Mouse (Mus musculus) embryonic facial prominence, embryonic 11.5 days (tissue): ENCODE measurements around the gene Cdkn2aipnl. TPM values are rescaled to one million over a fixed set of nuclear protein-coding genes. Genes with fewer than 3 reads are reported as not detected.

ENCODE experiments used
- ATAC-seq: fragments of 200-750 bp; cut with Nextera tagmentation; replicated peaks from 2 replicates; pipeline ENCODE4 v1.8.0; 2017; ENCODE audit warnings: low read depth; ENCODE audit not compliant: insufficient number of reproducible peaks, low FRiP score, low TSS enrichment
- DNase-seq: peaks from one replicate; pipeline ENCODE4 v3.0.0-alpha.2; 2015; ENCODE audit warnings: low spot score
- H3K27ac ChIP-seq: fragments of 300-500 bp; sonication (generic); replicated peaks from 2 replicates; pipeline ENCODE4 v1.5.1; 2014; ENCODE audit warnings: mild to moderate bottlenecking, low read depth, low read length, control low read depth
- H3K27me3 ChIP-seq: fragments of 300-500 bp; sonication (generic); 2 replicates; pipeline ENCODE4 v1.6.1; 2014; ENCODE audit warnings: mild to moderate bottlenecking, low read length, moderate library complexity, mixed read lengths; ENCODE audit not compliant: control insufficient read depth, insufficient read depth
- H3K36me3 ChIP-seq: fragments of 300-500 bp; sonication (generic); replicated peaks from 2 replicates; pipeline ENCODE4 v1.6.1; 2014; ENCODE audit warnings: low read depth, mild to moderate bottlenecking, low read length, moderate library complexity, mixed read lengths; ENCODE audit not compliant: control insufficient read depth, insufficient read depth
- H3K4me1 ChIP-seq: fragments of 300-500 bp; sonication (generic); 2 replicates; pipeline ENCODE4 v1.6.1; 2014; ENCODE audit warnings: low read length, mixed read lengths; ENCODE audit not compliant: control insufficient read depth, insufficient read depth
- H3K4me2 ChIP-seq: fragments of 300-500 bp; sonication (generic); 2 replicates; pipeline ENCODE4 v1.6.1; 2014; ENCODE audit warnings: low read depth, mild to moderate bottlenecking, control low read depth, low read length, moderate library complexity
- H3K4me3 ChIP-seq: fragments of 300-500 bp; sonication (generic); 2 replicates; pipeline ENCODE4 v1.5.1; 2014; ENCODE audit warnings: low read depth, low read length, control low read depth
- H3K9ac ChIP-seq: fragments of 300-500 bp; sonication (generic); replicated peaks from 2 replicates; pipeline ENCODE4 v1.6.1; 2014; ENCODE audit warnings: mild to moderate bottlenecking, control low read depth, low read length
- H3K9me3 ChIP-seq: fragments of 300-500 bp; sonication (generic); replicated peaks from 2 replicates; pipeline ENCODE4 v1.6.1; 2016; ENCODE audit warnings: mild to moderate bottlenecking, low read length, inconsistent platforms, mixed read lengths; ENCODE audit not compliant: control insufficient read depth
- WGBS: fragments of 180-500 bp; shearing (Covaris S2); extraction: QIAGEN DNeasy Blood & Tissue Kit; methylation state at CpG from one replicate; pipeline ENCODE4 v1.1.7; 2014; 5-methylcytosine and 5-hydroxymethylcytosine counted together
- polyA plus RNA-seq: library from polyadenylated mRNA; unstranded; fragments of >200 nt; fragmentation: Nextera tagmentation; extraction: Ambion mirVana; gene quantifications from 2 replicates; pipeline ENCODE4 v1.2.1, GENCODE M21; 2014

Cdkn2aipnl gene
- polyA plus RNA-seq, 1 experiment from 2014 or later = 142 TPM

- Histone ChIP-seq H3K36me3 (no peaks in the 10 kb centered on the region), H3K4me2 (no peak overlapping the region), H3K9ac (no peak overlapping the region), H3K4me1 (no peaks in the 10 kb centered on the region), H3K27me3 (no peaks in the 10 kb centered on the region), H3K27ac (no peak overlapping the region), H3K4me3 (no peak overlapping the region), H3K9me3 (no peaks in the 10 kb centered on the region)
- DNase-seq = no peak
- ATAC-seq = no peak
- WGBS = 81% methylated on average over 1 of the region's 1 CpGs
Observed at GRCm38 (mm10) chr11:51931138-51931537, 36.3 kb upstream of the Cdkn2aipnl start.

GRCm38 (mm10) chr11:51931790-51932189 is 35.7 kb upstream of the Cdkn2aipnl start:
- 85% methylated on average over 9 of the region's 9 CpGs for WGBS
- no peak overlapping the region for H3K9ac ChIP-seq
- no peaks in the 10 kb centered on the region for H3K27me3 ChIP-seq
- no peak overlapping the region for H3K4me2 ChIP-seq
- no peak overlapping the region for H3K27ac ChIP-seq
- ATAC-seq = no peak
- no peak overlapping the region for H3K4me3 ChIP-seq
- no peaks in the 10 kb centered on the region for H3K36me3 ChIP-seq
- H3K4me1 ChIP-seq = no peaks in the 10 kb centered on the region
- no peak for DNase-seq
- H3K9me3 ChIP-seq = no peaks in the 10 kb centered on the region

GRCm38 (mm10) chr11:51934230-51934629 is 33.2 kb upstream of the Cdkn2aipnl start:
- no peak overlapping the region for H3K9ac ChIP-seq
- no peaks in the 10 kb centered on the region for H3K9me3 ChIP-seq
- no peak overlapping the region for H3K27ac ChIP-seq
- no peak for ATAC-seq
- no peak overlapping the region for H3K4me3 ChIP-seq
- no peaks in the 10 kb centered on the region for H3K4me1 ChIP-seq
- no peaks in the 10 kb centered on the region for H3K36me3 ChIP-seq
- no peaks in the 10 kb centered on the region for H3K27me3 ChIP-seq
- H3K4me2 ChIP-seq = no peak overlapping the region
- no peak for DNase-seq
- WGBS = 86% methylated on average over 3 of the region's 3 CpGs

- DNase-seq (no peak), ATAC-seq (no peak)
- H3K27me3 ChIP-seq = no peaks in the 10 kb centered on the region
- no peaks in the 10 kb centered on the region for H3K4me1 ChIP-seq
- WGBS = 56% methylated on average over 5 of the region's 5 CpGs
- H3K4me2 ChIP-seq = no peak overlapping the region
- H3K9me3 ChIP-seq = no peaks in the 10 kb centered on the region
- H3K27ac ChIP-seq = no peak overlapping the region
- H3K36me3 ChIP-seq = no peaks in the 10 kb centered on the region
- H3K4me3 ChIP-seq = no peak overlapping the region
- no peak overlapping the region for H3K9ac ChIP-seq
Observed at GRCm38 (mm10) chr11:51935636-51936434, 31.6 kb upstream of the Cdkn2aipnl start.

GRCm38 (mm10) chr11:51937361-51937781 is 30.1 kb upstream of the Cdkn2aipnl start:
- Histone ChIP-seq H3K4me1 (no peaks in the 10 kb centered on the region), H3K9ac (no peak overlapping the region), H3K4me3 (no peak overlapping the region), H3K27ac (no peak overlapping the region), H3K9me3 (no peaks in the 10 kb centered on the region), H3K27me3 (no peaks in the 10 kb centered on the region), H3K4me2 (no peak overlapping the region), H3K36me3 (no peaks in the 10 kb centered on the region)
- WGBS = 69% methylated on average over 6 of the region's 6 CpGs
- DNase-seq (no peak), ATAC-seq (no peak)

- H3K4me2 ChIP-seq = no peak overlapping the region
- H3K9ac ChIP-seq = no peak overlapping the region
- no peak for DNase-seq
- no peaks in the 10 kb centered on the region; the same call in none of the 2 replicates for H3K4me1 ChIP-seq
- H3K27me3 ChIP-seq = no peaks in the 10 kb centered on the region
- WGBS = 85% methylated on average over 12 of the region's 12 CpGs
- no peak overlapping the region for H3K4me3 ChIP-seq
- H3K27ac ChIP-seq = no peak overlapping the region
- no peak for ATAC-seq
- no peaks in the 10 kb centered on the region for H3K9me3 ChIP-seq
- no peaks in the 10 kb centered on the region for H3K36me3 ChIP-seq
Observed at GRCm38 (mm10) chr11:51938817-51939589, 28.5 kb upstream of the Cdkn2aipnl start.

GRCm38 (mm10) chr11:51939590-51939955 is 27.9 kb upstream of the Cdkn2aipnl start:
- H3K27me3 ChIP-seq = no peaks in the 10 kb centered on the region
- no peak overlapping the region for H3K4me2 ChIP-seq
- ATAC-seq (no peak), DNase-seq (no peak)
- H3K9me3 ChIP-seq = no peaks in the 10 kb centered on the region
- H3K27ac ChIP-seq = no peak overlapping the region
- no peaks in the 10 kb centered on the region for H3K36me3 ChIP-seq
- no peaks in the 10 kb centered on the region; the same call in none of the 2 replicates for H3K4me1 ChIP-seq
- no peak overlapping the region for H3K9ac ChIP-seq
- no peak overlapping the region for H3K4me3 ChIP-seq
- 84% methylated on average over 8 of the region's 8 CpGs for WGBS

- H3K9ac ChIP-seq = no peak overlapping the region
- no peak for DNase-seq
- no peak for ATAC-seq
- H3K9me3 ChIP-seq = no peaks in the 10 kb centered on the region
- no peak overlapping the region for H3K4me3 ChIP-seq
- no peaks in the 10 kb centered on the region for H3K27me3 ChIP-seq
- H3K4me1 ChIP-seq = no peaks in the 10 kb centered on the region; the same call in none of the 2 replicates
- 66% methylated on average over 13 of the region's 13 CpGs for WGBS
- no peak overlapping the region for H3K27ac ChIP-seq
- no peaks in the 10 kb centered on the region for H3K36me3 ChIP-seq
- no peak overlapping the region for H3K4me2 ChIP-seq
Observed at GRCm38 (mm10) chr11:51940511-51940955, 26.9 kb upstream of the Cdkn2aipnl start.
